Mouse (Mus musculus) CD8-positive naive resting alpha-beta T cell, adult 2 months (primary cell): ENCODE results near the gene Cep78.

Source experiments
- DNase-seq, 2 experiments: peaks; one replicate each; pipeline ENCODE4 v3.0.0; 2022; ENCODE audit warnings: low read depth in 2 of 2, low spot score in 2 of 2

Cep78 gene

GRCm38 (mm10) chr19:15973365-15973764 is 11.4 kb downstream of the Cep78 start:
- DNase-seq: no peak

- peak in 1 of 2 experiments; percentile 14 for DNase-seq
These were observed 19.7 kb downstream of the Cep78 start for GRCm38 (mm10) chr19:15965082-15965481.

GRCm38 (mm10) chr19:15964533-15964932 is 20.3 kb downstream of the Cep78 start:
- no peak for DNase-seq

GRCm38 (mm10) chr19:15963011-15963695 is 21.6 kb downstream of the Cep78 start:
- DNase-seq: no peak

- DNase-seq: no peak
These were observed 22.5 kb downstream of the Cep78 start for GRCm38 (mm10) chr19:15962313-15962712.

- DNase-seq: no peak
These were observed 34.6 kb downstream of the Cep78 start for GRCm38 (mm10) chr19:15950225-15950624.

GRCm38 (mm10) chr19:15948867-15949266 is 35.9 kb downstream of the Cep78 start:
- no peak for DNase-seq

- no peak for DNase-seq
These were observed 36.4 kb downstream of the Cep78 start for GRCm38 (mm10) chr19:15948426-15948825.

GRCm38 (mm10) chr19:15947237-15947636 is 37.6 kb downstream of the Cep78 start, which contains the start of gene Psat1:
Gene Psat1 (minus strand): TSS chr19:15947337.
- no peak for DNase-seq

GRCm38 (mm10) chr19:15946663-15947062 is 38.1 kb downstream of the Cep78 start:
- no peak for DNase-seq

GRCm38 (mm10) chr19:15943117-15943423 is 41.7 kb downstream of the Cep78 start:
- DNase-seq: no peak

GRCm38 (mm10) chr19:15942421-15943116 is 42.2 kb downstream of the Cep78 start:
- DNase-seq: no peak

- no peak for DNase-seq
These were observed 43.4 kb downstream of the Cep78 start for GRCm38 (mm10) chr19:15941399-15941798.

- DNase-seq: no peak
These were observed 59.1 kb downstream of the Cep78 start for GRCm38 (mm10) chr19:15925719-15926045.

GRCm38 (mm10) chr19:15924866-15925718 is 59.7 kb downstream of the Cep78 start:
- peak; percentile 67 to 70 for DNase-seq

GRCm38 (mm10) chr19:15924181-15924865 is 60.5 kb downstream of the Cep78 start:
- peak; percentile 27 to 35 for DNase-seq

GRCm38 (mm10) chr19:15923426-15923825 is 61.4 kb downstream of the Cep78 start:
- peak; percentile 3 to 5 for DNase-seq

- DNase-seq: no peak
These were observed 65.5 kb downstream of the Cep78 start for GRCm38 (mm10) chr19:15919336-15919735.

GRCm38 (mm10) chr19:15918111-15918510 is 66.7 kb downstream of the Cep78 start:
- DNase-seq: no peak

GRCm38 (mm10) chr19:15913249-15913997 is 71.4 kb downstream of the Cep78 start:
- DNase-seq: no peak

GRCm38 (mm10) chr19:15911441-15911840 is 73.3 kb downstream of the Cep78 start:
- no peak for DNase-seq
